Mouse (Mus musculus) limb, embryonic 14.5 days (tissue): ENCODE measurements around the gene Dad1. TPM values are rescaled to one million over a fixed set of nuclear protein-coding genes. Genes with fewer than 3 reads are reported as not detected.

ENCODE experiments used
- ATAC-seq: fragments of 200-750 bp; cut with Nextera tagmentation; 2 replicates; pipeline ENCODE4 v1.8.0; 2017; ENCODE audit warnings: low read depth, moderate number of reproducible peaks, moderate TSS enrichment; ENCODE audit not compliant: low FRiP score
- DNase-seq: peaks from one replicate; pipeline ENCODE4 v3.0.0-alpha.2; 2015; ENCODE audit warnings: low spot score
- H3K27ac ChIP-seq: fragments of 300-500 bp; sonication (generic); replicated peaks from 2 replicates; pipeline ENCODE4 v1.5.1; 2014; ENCODE audit warnings: low read depth, mild to moderate bottlenecking, low read length, moderate library complexity, mixed read lengths
- H3K27me3 ChIP-seq: fragments of 300-500 bp; sonication (generic); 2 replicates; pipeline ENCODE4 v1.6.1; 2014; ENCODE audit warnings: low read length, mixed read lengths; ENCODE audit not compliant: control insufficient read depth, insufficient read depth
- H3K36me3 ChIP-seq: fragments of 300-500 bp; sonication (generic); 2 replicates; pipeline ENCODE4 v1.6.1; 2014; ENCODE audit warnings: mild to moderate bottlenecking, low read length, moderate library complexity, mixed read lengths; ENCODE audit not compliant: control insufficient read depth, insufficient read depth
- H3K4me1 ChIP-seq: fragments of 300-500 bp; sonication (generic); 2 replicates; pipeline ENCODE4 v1.6.1; 2014; ENCODE audit warnings: antibody characterized with exemption, low read length, mixed read lengths; ENCODE audit not compliant: control insufficient read depth, insufficient read depth
- H3K4me2 ChIP-seq: fragments of 300-500 bp; sonication (generic); replicated peaks from 2 replicates; pipeline ENCODE4 v1.6.1; 2014; ENCODE audit warnings: low read depth, mild to moderate bottlenecking, low read length, moderate library complexity; ENCODE audit not compliant: severe bottlenecking
- H3K4me3 ChIP-seq: fragments of 300-500 bp; sonication (generic); replicated peaks from 2 replicates; pipeline ENCODE4 v1.5.1; 2014; ENCODE audit warnings: low read length
- H3K9ac ChIP-seq: fragments of 300-500 bp; sonication (generic); 2 replicates; pipeline ENCODE4 v1.6.1; 2014; ENCODE audit warnings: mild to moderate bottlenecking, low read depth, low read length, moderate library complexity; ENCODE audit not compliant: severe bottlenecking
- H3K9me3 ChIP-seq: fragments of 300-500 bp; sonication (generic); 2 replicates; pipeline ENCODE4 v1.6.1; 2016; ENCODE audit warnings: low read length; ENCODE audit not compliant: control insufficient read depth
- POLR2A ChIP-seq: fragments of 200-500 bp; IDR thresholded peaks from 2 replicates; pipeline ENCODE4 v1.8.0; 2012; ENCODE audit warnings: inconsistent platforms, mild to moderate bottlenecking, moderate library complexity, borderline replicate concordance; ENCODE audit not compliant: insufficient read depth, insufficient read length; ENCODE audit errors: extremely low read depth
- WGBS: fragments of 180-500 bp; shearing (Covaris S2); extraction: QIAGEN DNeasy Blood & Tissue Kit; methylation state at CpG from one replicate; pipeline ENCODE4 v1.1.7; 2014; 5-methylcytosine and 5-hydroxymethylcytosine counted together
- polyA plus RNA-seq, 2 experiments: library from polyadenylated mRNA; depleted of rRNA in 1 of 2; stranded (reverse) in 1 of 2; unstranded in 1 of 2; fragments of >200 nt; fragmentation: Nextera tagmentation in 1 of 2; extraction: Ambion mirVana in 1 of 2; gene quantifications; 2 replicates each; pipeline versions ENCODE4 v1.2.1 to v1.2.3; 2012 to 2014

Dad1 gene
- polyA plus RNA-seq, 2 experiments, result 248 to 419 TPM

GRCm38 (mm10) chr14:54224484-54225467 is 29.1 kb downstream of the Dad1 start:
- 48% methylated on average over 16 of the region's 16 CpGs for WGBS
- TF ChIP-seq POLR2A, result no peak
- no peaks in the 10 kb centered on the region for H3K27me3 ChIP-seq
- H3K4me1 ChIP-seq, result peaks cover 3% of the 10 kb centered on the region; the same call in 1 of the 2 replicates
- H3K9me3 ChIP-seq, result no peaks in the 10 kb centered on the region
- no peak overlapping the region for H3K4me3 ChIP-seq
- H3K9ac ChIP-seq, result no peak overlapping the region
- no peaks in the 10 kb centered on the region for H3K36me3 ChIP-seq
- no peak overlapping the region for H3K27ac ChIP-seq
- ATAC-seq, result no peak
- H3K4me2 ChIP-seq, result no peak overlapping the region
- DNase-seq, result no peak

GRCm38 (mm10) chr14:54224064-54224417 is 29.9 kb downstream of the Dad1 start:
- H3K4me3 ChIP-seq, result no peak overlapping the region
- H3K9ac ChIP-seq, result no peak overlapping the region
- TF ChIP-seq POLR2A, result no peak
- H3K4me2 ChIP-seq, result no peak overlapping the region
- H3K9me3 ChIP-seq, result no peaks in the 10 kb centered on the region
- no peaks in the 10 kb centered on the region for H3K27me3 ChIP-seq
- H3K4me1 ChIP-seq, result peaks cover 7% of the 10 kb centered on the region
- 81% methylated on average over 5 of the region's 5 CpGs for WGBS
- no peak for ATAC-seq
- no peak overlapping the region for H3K27ac ChIP-seq
- no peak for DNase-seq
- H3K36me3 ChIP-seq, result no peaks in the 10 kb centered on the region

- no peak for TF ChIP-seq POLR2A
- ATAC-seq, result no peak
- Histone ChIP-seq H3K4me2 (no peak overlapping the region), H3K27me3 (no peaks in the 10 kb centered on the region), H3K36me3 (no peaks in the 10 kb centered on the region), H3K9ac (no peak overlapping the region), H3K27ac (no peak overlapping the region), H3K4me3 (no peak overlapping the region), H3K4me1 (peaks cover 9% of the 10 kb centered on the region), H3K9me3 (no peaks in the 10 kb centered on the region)
- DNase-seq, result no peak
- WGBS, result 47% methylated on average over 13 of the region's 13 CpGs
Measured at GRCm38 (mm10) chr14:54223315-54224063, 30.4 kb downstream of the Dad1 start.

- no peak overlapping the region for H3K9ac ChIP-seq
- no peaks in the 10 kb centered on the region for H3K9me3 ChIP-seq
- no peak for ATAC-seq
- H3K4me3 ChIP-seq, result no peak overlapping the region
- no peaks in the 10 kb centered on the region for H3K27me3 ChIP-seq
- peaks cover 8% of the 10 kb centered on the region; the same call in 1 of the 2 replicates for H3K4me1 ChIP-seq
- DNase-seq, result no peak
- 0 out of 2 replicates have a peak overlapping the region, but pooled peaks have one; percentile 19 for H3K27ac ChIP-seq
- TF ChIP-seq POLR2A, result no peak
- 71% methylated on average over 8 of the region's 8 CpGs for WGBS
- no peak overlapping the region for H3K4me2 ChIP-seq
- no peaks in the 10 kb centered on the region for H3K36me3 ChIP-seq
Measured at GRCm38 (mm10) chr14:54222289-54222727, 31.6 kb downstream of the Dad1 start.

- no peak overlapping the region for H3K4me2 ChIP-seq
- H3K4me1 ChIP-seq, result peaks cover 8% of the 10 kb centered on the region; the same call in 1 of the 2 replicates
- 96% methylated on average over 6 of the region's 6 CpGs for WGBS
- H3K27ac ChIP-seq, result no peak overlapping the region
- no peaks in the 10 kb centered on the region for H3K36me3 ChIP-seq
- no peak overlapping the region for H3K4me3 ChIP-seq
- DNase-seq (no peak), ATAC-seq (no peak)
- no peaks in the 10 kb centered on the region for H3K9me3 ChIP-seq
- H3K9ac ChIP-seq, result no peak overlapping the region
- H3K27me3 ChIP-seq, result no peaks in the 10 kb centered on the region
- no peak for TF ChIP-seq POLR2A
Measured at GRCm38 (mm10) chr14:54221641-54222040, 32.3 kb downstream of the Dad1 start.
